ENCODE assay signal across 28 mouse cellular contexts in the genomic region with DNA sequence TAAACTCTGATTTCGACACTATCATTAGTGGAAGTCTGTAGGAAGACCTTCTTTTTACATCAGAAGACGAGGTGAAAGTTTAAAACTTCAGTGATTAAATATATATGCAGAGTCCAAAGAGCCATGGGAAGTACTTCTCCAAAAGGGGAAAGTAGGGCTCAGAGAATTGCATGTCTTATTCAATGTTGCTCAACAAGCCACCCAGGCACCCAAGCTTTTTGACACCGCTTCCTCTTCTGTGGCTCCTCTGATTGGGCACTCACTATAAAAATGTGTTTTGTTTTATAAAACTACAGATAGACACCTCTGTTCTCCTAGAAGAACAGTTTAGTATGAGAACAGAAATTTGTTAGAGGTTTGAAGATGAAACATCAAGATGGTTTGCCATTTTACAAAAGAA.
"Had no signal": no experiment of that assay in that cellular context is flagged by ENCODE, and none has a peak within 500 bp of the region (broad histone marks: within the 10 kb centered on the region; RNA-seq: fewer than 3 reads in every experiment).

No protein-coding gene starts in this region.

- H3K27me3 ChIP-seq: embryonic facial prominence, embryonic 12.5 days; embryonic facial prominence, embryonic 13.5 days; embryonic facial prominence, embryonic 15.5 days; forebrain, embryonic 12.5 days; forebrain, embryonic 13.5 days; forebrain, embryonic 15.5 days had no signal

- H3K36me3 ChIP-seq: embryonic facial prominence, embryonic 10.5 days; embryonic facial prominence, embryonic 12.5 days; embryonic facial prominence, embryonic 13.5 days; embryonic facial prominence, embryonic 15.5 days; forebrain, embryonic 10.5 days; forebrain, embryonic 12.5 days; forebrain, embryonic 15.5 days had no signal

- H3K4me1 ChIP-seq: embryonic facial prominence, embryonic 10.5 days; embryonic facial prominence, embryonic 12.5 days; embryonic facial prominence, embryonic 13.5 days; embryonic facial prominence, embryonic 15.5 days; forebrain, embryonic 10.5 days; forebrain, embryonic 12.5 days; forebrain, embryonic 13.5 days; forebrain, embryonic 15.5 days had no signal

- H3K9me3 ChIP-seq: embryonic facial prominence, embryonic 10.5 days; embryonic facial prominence, embryonic 12.5 days; embryonic facial prominence, embryonic 13.5 days; embryonic facial prominence, embryonic 15.5 days; forebrain, embryonic 10.5 days; forebrain, embryonic 12.5 days; forebrain, embryonic 13.5 days; forebrain, embryonic 15.5 days had no signal

- H3K4me2 ChIP-seq: embryonic facial prominence, embryonic 12.5 days; embryonic facial prominence, embryonic 13.5 days; embryonic facial prominence, embryonic 15.5 days; forebrain, embryonic 12.5 days; forebrain, embryonic 13.5 days; forebrain, embryonic 15.5 days had no signal

- ATAC-seq: forebrain, embryonic 13.5 days; forebrain, embryonic 14.5 days; forebrain, embryonic 15.5 days; forebrain, embryonic 16.5 days; forebrain, postnatal 0 days had no signal

- H3K9ac ChIP-seq: embryonic facial prominence, embryonic 12.5 days; embryonic facial prominence, embryonic 13.5 days; embryonic facial prominence, embryonic 15.5 days; forebrain, embryonic 12.5 days; forebrain, embryonic 13.5 days; forebrain, embryonic 15.5 days; forebrain, postnatal 0 days had no signal

- DNase-seq: cerebellum, adult 18-20 months; cerebellum, adult 8-10 months; cerebellum, adult 9-10 months; cerebellum, adult 9-11 months; cerebellum, postnatal 10 days; cerebellum, postnatal 14 days; cerebellum, postnatal 25 days; cerebellum, postnatal 36 days; embryo, embryonic 11 days; forebrain, postnatal 0 days; gastrocnemius, adult 2 months; gastrocnemius, postnatal 10 days; gastrocnemius, postnatal 14 days; gastrocnemius, postnatal 25 days; gastrocnemius, postnatal 36 days; heart, adult 11 months; heart, adult 2 months had no signal

- H3K27ac ChIP-seq: embryonic facial prominence, embryonic 10.5 days; embryonic facial prominence, embryonic 12.5 days; embryonic facial prominence, embryonic 13.5 days; embryonic facial prominence, embryonic 15.5 days; forebrain, embryonic 10.5 days; forebrain, embryonic 12.5 days; forebrain, embryonic 13.5 days; forebrain, embryonic 15.5 days; gastrocnemius, adult 2 months; heart, adult 2 months had no signal

- H3K4me3 ChIP-seq: embryonic facial prominence, embryonic 10.5 days; embryonic facial prominence, embryonic 12.5 days; embryonic facial prominence, embryonic 13.5 days; embryonic facial prominence, embryonic 15.5 days; erythroblast, embryonic 14.5 days; forebrain, embryonic 10.5 days; forebrain, embryonic 12.5 days; forebrain, embryonic 13.5 days; forebrain, embryonic 15.5 days; gastrocnemius, adult 2 months; heart, adult 2 months had no signal
